Mouse (Mus musculus): ENCODE results near the gene Pgr.

Pgr gene

DNA sequence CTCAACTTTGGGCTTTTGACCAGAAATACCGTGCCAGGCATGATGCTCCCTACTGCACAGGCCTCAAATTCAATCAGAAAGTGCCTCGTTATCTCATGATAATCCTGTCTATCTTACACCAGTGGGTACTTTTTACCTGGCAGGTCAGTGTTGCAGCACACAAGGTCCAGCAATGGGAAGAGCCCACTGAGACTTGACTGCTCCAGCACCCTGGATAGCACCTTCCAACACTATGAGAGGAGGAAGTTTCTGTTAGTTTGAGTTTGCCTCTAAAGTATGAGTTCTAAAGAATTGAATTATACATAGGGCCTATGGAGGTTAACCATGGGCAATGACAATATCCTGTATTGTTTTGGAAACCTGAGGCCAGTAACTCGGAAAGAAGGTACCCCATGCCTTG is 82.7 kb downstream of the Pgr start:
- TF ChIP-seq GATA4 (IDR thresholded peaks at IDR 0.05; ENCODE audit: insufficient replicate concordance, low read length), result no peak

DNA sequence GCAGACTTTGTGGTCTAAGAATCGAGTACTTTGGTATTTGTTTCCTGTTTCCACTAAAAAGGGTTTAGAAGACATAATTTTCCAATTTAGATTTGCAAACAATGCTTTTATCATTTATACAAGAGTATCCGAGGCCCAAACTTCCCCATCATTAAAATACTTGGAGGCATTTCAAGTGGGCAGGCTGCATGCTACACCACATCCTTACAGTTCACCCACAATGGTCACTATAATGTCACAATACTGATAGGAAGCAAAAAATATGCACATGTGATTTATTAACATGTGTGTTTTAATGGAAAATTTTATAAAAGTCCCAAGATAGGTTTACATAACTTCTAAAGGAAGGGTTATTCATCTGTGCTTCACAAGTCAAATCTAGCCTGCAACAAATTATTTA is 96.9 kb downstream of the Pgr start:
- no peak for TF ChIP-seq GATA4 (IDR thresholded peaks at IDR 0.05; ENCODE audit: insufficient replicate concordance, low read length)

DNA sequence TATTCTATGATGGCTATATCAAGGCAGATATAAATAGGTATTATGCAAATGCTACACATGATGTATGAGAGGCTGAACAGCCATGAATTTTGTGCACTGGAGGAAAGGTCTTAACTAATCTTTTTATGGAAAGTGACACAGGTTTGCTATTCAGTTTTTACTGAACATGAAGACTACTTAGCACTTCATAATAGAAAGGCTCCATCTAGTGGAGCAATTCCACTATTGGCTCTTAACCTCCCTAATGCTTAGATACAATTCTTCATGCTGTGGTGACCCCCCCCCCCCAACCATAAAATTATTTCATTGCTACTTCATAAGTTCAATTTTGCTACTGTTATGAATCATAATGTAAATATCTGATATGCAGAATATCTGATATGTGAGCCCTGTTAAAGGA is 101.5 kb downstream of the Pgr start:
- no peak for TF ChIP-seq GATA4 (IDR thresholded peaks at IDR 0.05; ENCODE audit: insufficient replicate concordance, low read length)

DNA sequence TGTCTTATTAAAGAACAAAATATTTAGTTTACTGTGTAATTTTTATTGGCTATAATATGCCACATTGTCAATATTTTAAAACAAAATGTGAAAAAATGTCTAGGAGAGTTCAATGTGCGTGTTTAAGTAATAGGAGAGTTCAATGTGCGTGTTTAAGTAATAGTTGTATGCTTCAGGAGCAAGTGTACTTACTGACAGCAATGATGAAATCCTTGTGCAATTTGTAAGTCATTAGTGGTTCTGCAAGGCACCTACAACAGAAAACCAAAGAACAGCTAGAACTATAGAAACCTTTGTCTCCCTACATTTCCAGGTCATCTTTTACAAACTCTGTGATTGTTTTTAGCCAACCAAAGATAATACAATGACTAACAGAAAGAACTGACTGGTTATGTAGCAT is 115.5 kb downstream of the Pgr start:
- TF ChIP-seq GATA4 (IDR thresholded peaks at IDR 0.05; ENCODE audit: insufficient replicate concordance, low read length), result no peak
